Mouse (Mus musculus) gastrocnemius, postnatal 4 days (tissue): Measurements from ENCODE around the gene Abca15. TPM values are rescaled to one million over a fixed set of nuclear protein-coding genes. Genes with fewer than 3 reads are reported as not detected.
A peak's percentile ranks its signal among the peaks of the same experiment; 100 is the strongest.
"Not testable (repeated sequence)": the region's sequence is repeated elsewhere in the genome, so short reads cannot be mapped to it uniquely, and the experiment has no call there.

Source experiments
- DNase-seq, 2 experiments: peaks; one replicate each; pipeline ENCODE4 v3.0.0; 2021 to 2022; ENCODE audit warnings: low spot score in 2 of 2, mixed read lengths in 2 of 2
- long read RNA-seq, 2 experiments: library from polyadenylated mRNA; stranded (forward); transcript quantifications; one replicate each; pipeline ENCODE4 v2.0.0; 2021
- total RNA-seq, 2 experiments: library from RNA; stranded (reverse); gene quantifications; 2 replicates each; pipeline ENCODE4 v1.2.3; 2021

Abca15 gene
- not detected for total RNA-seq
- long read RNA-seq, experiment 1, result 0 reads
- long read RNA-seq, experiment 2, result 0 reads

DNA sequence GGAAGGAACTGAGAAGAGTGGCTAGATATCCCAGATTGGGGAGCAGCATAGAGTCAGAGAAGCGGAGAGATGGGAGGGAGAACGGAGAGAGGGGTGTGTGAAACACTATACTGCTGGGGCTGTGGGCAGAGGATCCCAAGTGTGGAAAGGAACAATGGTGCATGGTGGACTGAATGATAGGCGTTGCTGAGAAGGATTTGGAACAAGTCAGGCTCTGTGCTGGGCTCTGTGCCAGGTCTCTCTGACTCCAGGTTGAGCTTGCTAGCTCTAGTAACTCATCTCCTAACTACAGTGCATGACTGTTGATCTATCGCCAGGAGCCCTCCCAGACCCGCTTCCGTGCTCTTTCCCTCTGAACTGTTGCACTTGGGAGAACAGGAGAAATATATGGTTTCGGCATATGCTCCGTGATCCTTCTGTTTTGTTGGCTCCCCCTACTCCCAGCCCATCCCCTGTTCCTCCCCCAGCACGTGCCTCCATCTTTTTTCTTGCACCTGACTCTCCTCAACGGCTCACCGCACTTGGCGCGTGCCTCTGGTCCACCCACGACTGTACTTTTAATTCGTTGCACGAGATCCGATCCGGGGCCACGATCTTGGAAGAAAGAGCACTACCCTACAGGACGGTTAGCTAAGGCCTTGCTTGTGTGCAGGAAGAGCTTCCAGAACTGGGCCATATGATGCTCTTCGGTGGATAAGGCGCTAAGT, at the start of gene Abca15:
Gene Abca15 (plus strand): TSS at position 584 of the 707 bp plus-strand sequence.
- peak in 1 of 2 experiments; percentile 16 for DNase-seq

GRCm38 (mm10) chr7:120285286-120285685, 43.2 kb upstream of the Abca15 start:
- DNase-seq, result no peak

DNA sequence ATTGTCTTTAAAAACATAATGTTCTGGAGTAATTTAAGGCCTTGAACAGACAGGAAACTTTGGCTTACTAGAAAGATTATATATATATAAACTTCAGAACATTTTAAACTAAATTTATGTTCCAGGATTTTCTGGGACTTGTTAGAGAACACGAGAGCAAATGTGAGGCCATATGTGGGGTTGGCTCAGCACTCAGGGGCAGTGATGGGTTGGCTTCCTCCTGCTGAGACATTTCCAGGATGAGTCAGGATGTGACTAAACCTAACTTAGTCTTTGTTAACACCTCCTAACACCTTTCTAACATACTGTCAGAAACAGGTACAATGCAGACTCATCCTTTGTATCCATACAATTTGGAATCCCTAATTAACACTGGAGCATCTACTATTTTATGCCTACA, 12.4 kb upstream of the Abca15 start:
- DNase-seq, result no peak

DNA sequence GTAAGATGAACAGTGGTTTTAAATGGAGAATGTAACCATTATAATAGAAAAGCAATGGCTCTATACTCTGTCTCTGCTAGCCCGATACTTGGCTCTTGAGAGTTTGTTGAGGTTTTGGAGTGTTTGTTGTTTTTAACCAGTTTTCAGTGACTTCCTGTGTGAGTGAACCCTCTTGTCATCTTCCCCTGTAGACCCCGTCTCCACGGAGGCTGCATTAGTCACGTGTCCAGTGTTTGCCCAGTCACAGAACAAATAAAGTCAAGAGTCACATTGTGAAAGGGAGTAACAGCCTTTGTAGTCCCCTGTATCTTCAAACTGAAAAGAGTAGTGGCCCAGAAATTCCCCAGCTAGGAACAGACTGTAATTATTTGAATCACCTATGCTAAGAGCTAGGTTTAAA, 5.5 kb upstream of the Abca15 start:
- DNase-seq, result no peak

GRCm38 (mm10) chr7:120325911-120326310, 2.6 kb upstream of the Abca15 start:
- DNase-seq, result not testable (repeated sequence)

DNA sequence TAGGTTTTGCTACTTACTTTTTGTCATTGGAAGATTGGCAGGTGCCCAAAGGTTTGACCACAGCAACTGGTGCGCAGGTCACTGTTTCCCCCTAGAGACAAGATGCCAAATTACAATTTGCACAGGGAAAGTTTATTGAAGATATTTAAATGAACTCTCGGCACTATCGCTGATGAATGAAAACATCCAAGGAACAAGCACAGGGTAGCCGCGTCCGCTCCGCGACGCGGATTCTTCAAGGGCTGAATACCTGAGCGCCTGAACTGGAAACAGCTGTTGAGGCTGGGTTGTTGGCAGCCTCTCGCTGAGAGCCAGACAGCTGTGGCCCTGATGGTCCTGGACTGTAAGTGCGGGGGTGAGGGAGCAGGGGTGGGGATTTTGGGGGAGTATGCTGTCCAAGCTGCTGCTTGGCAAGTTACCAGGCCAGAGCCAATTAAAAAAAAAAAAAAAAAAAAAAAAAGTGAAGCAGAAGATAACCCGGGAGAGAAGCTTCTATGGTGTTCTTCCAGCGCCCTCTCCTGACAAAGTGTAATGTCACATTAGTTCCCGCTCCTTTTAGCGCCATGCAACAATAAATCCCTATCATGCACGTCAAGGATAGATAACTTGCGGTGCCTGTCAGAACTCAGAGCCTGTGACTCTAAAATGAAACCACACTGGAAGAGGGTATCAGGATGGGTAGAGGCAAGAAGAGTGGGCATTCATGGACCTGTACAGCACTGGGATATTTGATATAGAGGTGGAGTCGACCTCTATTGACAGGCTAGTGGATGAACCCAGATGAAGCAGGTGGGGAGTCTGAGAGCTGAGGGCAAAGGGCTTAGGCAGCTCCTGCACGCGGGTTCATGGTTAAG, 1.0 kb upstream of the Abca15 start:
- DNase-seq, result no peak

GRCm38 (mm10) chr7:120361159-120361558, 32.7 kb downstream of the Abca15 start:
- DNase-seq, result no peak

DNA sequence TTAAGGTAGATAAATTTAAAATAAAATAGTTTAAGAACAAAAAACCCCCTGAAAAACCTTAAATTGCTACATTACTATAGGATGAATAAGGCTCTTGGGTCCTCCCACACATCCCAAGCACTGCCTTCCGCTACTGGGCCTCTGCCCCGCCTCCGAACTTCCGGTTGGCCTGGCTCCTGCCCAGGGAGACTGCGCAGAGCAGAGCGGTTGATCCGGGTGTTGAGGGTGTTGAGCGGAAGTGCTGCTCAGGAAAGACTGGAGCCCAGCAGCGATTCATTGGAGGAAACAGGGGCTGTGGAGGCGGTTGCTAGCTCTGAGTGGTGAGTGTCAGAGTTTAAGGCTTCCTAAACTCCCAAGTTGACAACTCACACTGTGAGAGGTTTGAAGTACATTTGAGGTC, 81.0 kb downstream of the Abca15 start, which contains the start of gene Abca16:
Gene Abca16 (plus strand): TSS at position 201 of the 400 bp plus-strand sequence.
- no peak for DNase-seq

- no peak for DNase-seq
Observed at GRCm38 (mm10) chr7:120412391-120412790, 83.9 kb downstream of the Abca15 start.

GRCm38 (mm10) chr7:120426625-120427024, 98.2 kb downstream of the Abca15 start:
- DNase-seq, result no peak

DNA sequence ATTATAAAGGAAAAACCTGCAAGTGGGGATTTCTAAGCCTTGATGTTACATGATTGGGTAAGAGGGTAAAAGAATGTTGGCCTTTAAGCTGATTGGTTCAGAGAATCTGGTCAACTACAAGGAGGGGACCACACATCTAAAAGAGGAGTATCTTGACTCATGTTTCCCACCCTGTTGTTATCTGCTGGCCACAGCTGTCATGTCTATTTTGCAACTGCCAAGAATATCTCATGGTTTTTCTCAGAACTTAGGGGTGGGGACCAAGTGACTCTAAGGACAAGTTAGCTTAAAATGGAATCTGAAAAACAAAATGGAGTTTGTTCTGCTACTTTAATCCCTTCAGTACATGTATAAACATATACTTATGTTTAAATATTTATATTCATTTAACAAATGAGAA, 103.0 kb downstream of the Abca15 start:
- DNase-seq, result no peak

Other genes starting within 250 kb of the Abca15 start
- not detected for gene Dnah3, start 233.4 kb upstream of the Abca15 start, total RNA-seq
- 10 to 100 TPM; 11.2 to 11.4 TPM for gene Tmem159, start 226.3 kb upstream of the Abca15 start, total RNA-seq
- gene Zp2, start 183.4 kb upstream of the Abca15 start, total RNA-seq, result 1 to 10 TPM; 1.4 to 2.2 TPM
- under 1 TPM; 0.10 TPM for gene Anks4b, start 154.8 kb upstream of the Abca15 start, total RNA-seq
- 10 to 100 TPM; 20.3 to 22.2 TPM for gene Crym, start 126.6 kb upstream of the Abca15 start, total RNA-seq
- gene Abca14, start 124.7 kb upstream of the Abca15 start, total RNA-seq, result not detected
- not detected for gene Abca16, start 81.0 kb downstream of the Abca15 start, total RNA-seq